Mouse (Mus musculus) MEL (cell line): Measurements from ENCODE around the gene Reg3b.

Experiments used
- CHD1 ChIP-seq: IDR thresholded peaks from 2 replicates; pipeline ENCODE4 v1.6.1; 2012; ENCODE audit warnings: low read depth, mild to moderate bottlenecking, inconsistent platforms, low read length, improper control_type of control experiment
- MAFK ChIP-seq: IDR thresholded peaks from 2 replicates; pipeline ENCODE4 v1.6.1; 2011; ENCODE audit warnings: low read depth, mild to moderate bottlenecking, low read length, improper control_type of control experiment, borderline replicate concordance
- MAZ ChIP-seq: IDR thresholded peaks from 2 replicates; pipeline ENCODE4 v1.6.1; 2012; ENCODE audit warnings: low read depth, mild to moderate bottlenecking, inconsistent platforms, low read length, improper control_type of control experiment
- POLR2AphosphoS2 ChIP-seq: IDR thresholded peaks from 2 replicates; pipeline ENCODE4 v1.6.1; 2011; ENCODE audit warnings: low read length, improper control_type of control experiment
- TBP ChIP-seq: IDR thresholded peaks from 2 replicates; pipeline ENCODE4 v1.8.0; 2011; ENCODE audit warnings: low read depth, low read length, improper control_type of control experiment

- no peak for TF ChIP-seq TBP
- no peak for TF ChIP-seq POLR2AphosphoS2
- TF ChIP-seq MAFK: no peak
- TF ChIP-seq MAZ: no peak
- no peak for TF ChIP-seq CHD1
These were observed 8.4 kb upstream of the Reg3b start for GRCm38 (mm10) chr6:78361971-78362563.
